Mouse (Mus musculus) cerebellum, adult (tissue): ENCODE data around the gene Cybrd1.

Experiments used
- ATAC-seq: cut with Nextera tagmentation; 2 replicates; pipeline ENCODE4 v1.9.2; 2017; ENCODE audit warnings: mild to moderate bottlenecking, moderate library complexity, mixed read lengths; ENCODE audit not compliant: insufficient number of reproducible peaks, low FRiP score, low TSS enrichment

Gene Cybrd1

DNA sequence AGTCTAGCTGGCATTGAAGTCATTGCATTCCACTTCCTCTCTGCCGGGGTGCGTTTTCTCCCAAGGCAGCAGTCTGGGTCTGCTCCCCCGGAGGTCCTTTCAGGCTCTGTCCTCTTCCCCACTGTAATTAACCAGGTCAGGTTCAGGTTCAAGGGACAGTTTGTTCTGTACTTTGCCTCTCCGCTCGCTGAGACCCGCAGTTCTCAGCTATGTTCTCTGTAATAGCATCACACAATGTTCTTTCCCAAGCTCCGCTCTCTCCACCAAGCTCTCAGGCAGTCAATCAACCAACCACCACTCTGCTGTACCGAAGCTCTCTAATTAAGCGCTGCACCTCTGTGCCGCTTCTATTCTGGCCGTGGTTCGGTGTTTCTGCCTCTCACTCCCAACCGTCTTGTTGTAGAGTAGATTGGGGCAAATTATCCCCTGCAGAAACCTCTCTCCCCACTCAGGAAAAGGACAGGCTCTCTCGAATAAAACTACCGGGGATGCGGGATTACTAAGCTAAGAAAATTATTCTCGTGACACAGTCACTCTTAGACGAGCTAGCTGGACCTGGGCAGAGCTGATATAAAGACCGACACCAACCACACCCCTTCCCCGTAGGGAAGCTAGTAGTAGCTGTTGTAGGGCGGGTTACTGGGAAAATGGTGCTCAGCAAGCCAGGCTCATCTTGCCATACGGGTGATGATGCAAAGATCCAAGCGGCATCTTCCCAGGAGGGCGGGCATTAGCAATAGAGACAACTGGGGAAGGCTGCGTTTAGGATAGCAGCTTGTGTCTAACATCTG lies 45.3 kb downstream of the Cybrd1 start:
- no peak for ATAC-seq

DNA sequence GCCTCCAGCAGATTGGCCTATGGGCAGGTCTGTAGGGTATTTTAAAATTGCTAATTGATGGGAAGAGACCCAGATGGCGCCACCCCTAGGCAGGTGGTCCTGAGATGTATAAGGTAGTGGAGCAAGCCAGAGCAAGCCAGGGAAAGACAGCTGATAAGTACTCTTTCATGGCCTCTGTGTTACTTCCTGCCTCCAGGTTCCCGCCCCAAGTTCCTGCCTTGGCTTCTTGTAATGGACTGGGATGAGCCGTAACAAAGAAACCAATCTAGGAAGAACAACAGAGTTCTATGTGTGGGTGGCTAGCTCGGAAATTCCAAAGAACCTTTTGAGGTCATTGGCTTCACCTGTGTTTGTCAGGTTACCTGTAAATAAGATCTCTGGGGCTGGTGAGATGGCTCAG lies 49.5 kb downstream of the Cybrd1 start:
- no peak for ATAC-seq

DNA sequence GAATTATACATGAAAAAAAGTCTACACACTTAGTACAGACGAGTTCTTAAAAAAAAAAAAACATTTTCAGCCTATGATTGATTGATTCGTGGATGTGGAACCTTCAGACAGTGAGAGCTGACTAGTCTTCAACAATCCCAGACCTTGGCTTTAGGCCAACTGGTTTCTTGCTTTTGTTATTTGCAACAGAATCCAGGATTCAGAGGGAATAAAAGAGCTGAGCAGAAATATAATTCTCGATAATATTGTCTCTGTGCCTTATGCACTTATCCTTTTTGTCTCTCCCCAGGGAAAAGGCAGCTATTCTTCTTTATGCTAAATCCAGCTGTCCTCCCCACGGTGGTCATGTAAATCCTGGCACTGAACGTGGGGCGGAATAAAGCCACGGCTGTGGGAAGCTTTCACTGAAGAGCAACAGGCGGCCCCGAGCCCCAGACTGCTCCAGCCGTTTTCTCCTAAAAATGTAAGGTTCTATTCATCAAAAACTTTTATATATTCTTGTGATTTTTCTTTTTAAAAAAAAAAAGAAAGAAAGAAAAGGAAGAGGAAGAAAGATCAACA lies 50.8 kb downstream of the Cybrd1 start:
- ATAC-seq, result no peak

DNA sequence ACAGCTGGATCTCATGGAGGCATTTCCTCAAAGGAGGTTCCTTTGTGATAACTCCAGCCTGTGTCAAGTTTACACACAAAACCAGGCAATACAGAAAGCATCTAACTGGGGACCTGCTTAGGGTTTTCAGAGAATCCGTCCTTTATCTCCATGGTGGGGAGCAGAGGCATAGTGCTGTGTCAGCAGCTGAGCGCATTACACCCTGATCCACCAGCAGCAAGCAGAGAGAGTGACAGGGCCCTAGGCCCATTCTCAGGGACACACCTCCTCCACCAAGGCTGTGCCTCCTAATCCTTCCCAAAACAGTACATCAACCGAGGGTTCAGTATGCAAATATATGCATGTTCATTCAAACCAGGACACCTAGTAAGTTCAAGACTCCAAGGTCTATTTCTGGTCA lies 55.3 kb downstream of the Cybrd1 start:
- no peak for ATAC-seq

DNA sequence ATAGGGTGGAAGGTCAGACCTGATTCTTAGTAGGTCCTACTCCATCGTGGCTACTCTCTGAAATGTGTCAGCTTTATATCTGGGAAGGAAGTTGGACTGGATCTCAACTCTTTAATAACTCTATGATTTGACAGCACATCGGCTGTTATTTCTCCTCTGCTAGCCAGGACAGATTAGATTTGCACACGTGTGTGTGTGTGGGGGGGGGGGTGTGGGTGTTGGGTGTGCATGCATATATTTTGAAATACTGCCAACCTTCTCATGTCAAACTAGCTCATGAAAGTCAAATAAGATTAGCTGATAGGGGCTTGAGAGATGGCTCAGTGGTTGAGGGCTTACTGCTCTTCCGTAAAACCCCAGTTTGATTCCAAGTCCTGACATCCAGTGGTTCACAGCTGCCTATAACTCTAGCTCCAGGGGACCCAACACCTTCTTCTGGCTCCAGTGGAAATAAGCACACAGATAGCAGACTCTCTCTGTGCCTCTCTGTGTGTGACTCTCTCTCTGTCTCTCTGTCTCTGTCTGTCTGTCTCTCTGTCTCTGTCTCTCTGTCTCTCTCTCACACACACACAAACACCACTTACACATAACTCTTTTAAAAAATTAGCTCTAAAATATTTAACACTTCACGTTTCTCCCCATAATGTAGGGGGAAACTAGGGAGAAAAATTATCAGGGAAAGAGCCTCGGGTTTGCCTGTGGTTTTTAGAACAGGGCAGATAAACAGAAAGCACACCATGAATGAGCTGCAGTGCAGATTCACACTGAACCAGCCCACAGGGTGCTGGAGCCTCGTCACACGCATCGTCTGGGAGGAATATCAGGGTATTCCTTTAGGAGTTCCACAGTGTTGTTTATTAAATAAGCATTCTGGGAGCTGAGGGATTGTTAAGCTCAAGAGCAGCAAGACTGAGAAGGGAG lies 58.9 kb downstream of the Cybrd1 start:
- ATAC-seq, result no peak

DNA sequence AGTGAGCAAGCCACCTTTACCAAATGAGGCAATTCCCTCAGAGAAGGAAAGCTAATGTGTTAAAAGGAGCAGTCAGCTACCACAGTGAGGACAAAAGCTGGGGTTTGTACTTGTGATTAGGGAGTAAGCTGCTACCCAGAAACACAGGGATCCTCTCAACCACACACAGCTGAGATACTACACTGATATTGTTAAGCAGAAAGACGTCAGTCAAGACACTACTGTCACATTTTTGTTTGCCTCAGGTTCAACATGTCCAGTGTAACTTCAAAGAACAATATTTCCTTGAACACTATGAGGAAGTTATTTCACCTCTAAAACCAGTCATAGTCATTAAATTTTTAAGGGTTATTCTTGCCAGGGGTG lies 59.5 kb downstream of the Cybrd1 start:
- ATAC-seq, result no peak

DNA sequence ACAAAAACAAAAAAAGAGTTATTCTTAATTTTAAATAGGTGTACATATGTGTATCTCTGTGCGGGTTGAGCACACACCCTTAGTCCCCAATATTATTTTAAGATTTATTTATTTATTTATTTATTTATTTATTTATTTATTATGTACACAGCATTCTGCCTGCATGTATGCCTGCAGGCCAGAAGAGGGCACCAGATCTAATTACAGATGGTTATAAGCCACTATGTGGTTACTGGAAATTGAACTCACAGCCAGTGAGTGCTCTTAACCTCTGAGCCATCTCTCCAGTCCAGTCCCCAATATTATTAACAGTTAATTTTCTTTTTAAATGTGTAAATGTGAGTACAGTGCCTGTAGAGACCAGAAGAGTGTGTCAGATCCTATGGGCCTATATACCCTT lies 60.0 kb downstream of the Cybrd1 start:
- ATAC-seq, result no peak

DNA sequence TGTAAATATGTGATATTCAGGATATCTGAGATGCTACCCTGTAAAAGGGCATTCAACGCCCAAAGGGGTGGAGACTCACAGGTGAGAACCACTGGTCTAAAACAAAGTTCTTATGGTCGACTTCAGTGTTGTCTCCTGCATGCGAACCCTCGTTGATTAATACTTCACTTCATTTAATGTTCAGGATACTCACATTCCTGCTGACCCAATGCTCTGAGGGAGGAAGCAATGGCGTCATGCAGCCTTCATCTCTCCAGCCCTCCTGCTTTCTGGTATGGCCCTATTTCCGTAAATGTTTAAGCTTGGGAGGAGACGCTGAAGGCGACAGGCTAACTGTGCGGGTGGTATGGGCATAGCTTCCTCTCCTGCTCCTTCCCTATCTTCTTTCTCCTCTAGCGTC lies 62.0 kb downstream of the Cybrd1 start:
- no peak for ATAC-seq

DNA sequence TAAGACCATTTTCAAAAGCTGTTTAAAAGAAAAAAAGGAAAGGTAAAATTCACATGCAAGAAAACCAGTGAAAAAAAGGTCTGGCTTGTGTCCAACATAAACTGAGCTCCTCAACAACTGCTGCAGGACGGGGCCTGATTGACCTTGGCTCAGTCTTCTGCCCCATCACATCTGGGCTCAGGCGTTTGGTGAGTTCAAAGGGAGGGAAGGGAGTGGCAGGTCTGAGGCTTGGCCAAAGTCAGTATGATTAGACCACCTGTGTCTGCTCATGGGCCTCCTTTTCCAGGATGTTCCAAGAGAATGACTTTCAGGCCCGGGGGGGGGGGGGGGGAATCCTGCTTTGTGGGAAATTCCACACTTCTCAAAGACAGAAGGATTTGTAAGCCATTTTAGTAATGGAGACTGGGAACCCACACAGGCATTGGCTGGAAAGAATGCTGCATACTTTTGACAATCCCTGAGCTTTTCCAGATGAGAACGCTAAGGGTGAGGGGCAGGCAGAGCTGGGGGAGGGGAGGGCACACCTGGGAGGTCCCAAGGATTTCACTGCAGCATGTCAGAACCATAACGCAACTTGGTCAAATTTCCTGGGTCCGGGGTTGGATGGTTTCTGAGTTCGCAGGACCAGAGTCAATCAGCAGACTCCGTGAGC lies 63.0 kb downstream of the Cybrd1 start:
- ATAC-seq, result no peak

DNA sequence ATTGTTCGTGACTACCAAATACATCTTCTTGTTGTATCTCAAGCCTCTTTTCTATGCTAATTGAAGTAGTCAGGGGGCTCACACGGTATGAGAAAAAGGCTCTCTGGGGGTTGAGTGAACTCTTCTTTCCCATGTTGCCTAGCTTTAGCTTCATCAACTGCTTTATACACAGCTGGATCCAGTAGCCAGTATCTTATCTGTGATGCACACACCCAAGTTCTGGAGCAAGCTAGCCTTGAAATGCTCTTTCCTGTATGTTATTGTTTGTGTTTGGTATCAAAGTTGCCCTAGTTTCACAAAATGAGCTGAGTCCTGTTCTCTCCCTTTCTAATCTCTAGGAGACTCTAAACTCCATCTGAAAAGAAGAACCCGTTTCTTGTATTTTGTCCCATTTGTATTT lies 70.2 kb downstream of the Cybrd1 start:
- ATAC-seq, result no peak

DNA sequence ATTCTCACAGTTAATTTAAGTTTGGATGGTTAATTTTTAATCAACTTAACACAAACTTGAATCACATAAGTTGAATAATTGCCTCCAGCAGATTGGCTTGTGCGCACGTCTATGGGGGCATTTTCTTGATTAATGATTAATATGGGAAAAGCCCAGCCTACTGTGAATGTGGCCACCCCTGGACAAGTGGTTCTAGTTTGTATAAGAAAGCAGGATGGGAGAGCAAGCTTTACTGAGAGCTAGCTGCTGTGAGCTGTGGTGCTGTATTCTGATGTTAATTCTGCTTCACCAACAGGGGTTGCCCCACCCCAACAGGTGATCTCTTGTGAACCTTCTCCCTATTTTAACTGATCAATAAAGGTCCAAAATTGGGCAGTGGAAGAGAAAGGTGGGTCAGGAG lies 71.1 kb downstream of the Cybrd1 start:
- ATAC-seq, result no peak

DNA sequence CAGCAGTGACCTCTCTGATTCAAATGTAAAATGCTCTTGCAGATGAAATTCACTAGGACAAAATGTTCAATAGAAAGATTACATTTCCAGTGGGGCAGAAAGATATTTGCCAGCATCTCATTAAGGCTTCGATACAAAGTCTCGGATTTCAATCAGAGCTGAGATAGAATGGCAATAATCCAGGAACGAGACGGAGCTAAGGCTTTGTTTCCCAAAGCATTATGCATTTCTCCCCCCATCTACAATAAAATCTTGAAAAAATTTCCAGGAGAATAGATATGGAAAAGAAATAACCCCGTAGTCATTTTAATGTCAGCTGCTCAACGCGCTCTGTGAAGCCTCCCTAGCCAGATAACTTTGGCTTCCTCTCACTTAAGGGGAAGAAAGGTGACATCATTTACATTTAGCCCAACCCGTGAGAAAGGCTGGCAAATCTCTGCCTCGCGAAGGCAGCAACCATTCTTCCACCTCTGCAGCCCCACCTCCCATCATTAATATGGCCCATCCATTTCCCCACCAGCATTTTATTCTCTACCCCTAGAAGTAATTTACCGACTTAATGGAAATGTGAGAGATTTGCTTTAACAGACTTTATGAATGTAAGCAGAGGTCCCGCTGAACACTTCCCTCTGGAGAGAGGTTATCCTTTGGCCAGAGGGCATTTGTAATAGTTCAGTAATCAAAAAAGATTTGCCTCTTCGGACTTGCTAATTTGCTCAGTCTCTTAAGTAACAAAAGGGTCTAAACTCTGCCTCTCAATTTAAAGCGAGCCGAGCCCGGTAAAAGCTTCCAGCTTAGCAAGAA lies 73.9 kb downstream of the Cybrd1 start:
- ATAC-seq, result no peak

DNA sequence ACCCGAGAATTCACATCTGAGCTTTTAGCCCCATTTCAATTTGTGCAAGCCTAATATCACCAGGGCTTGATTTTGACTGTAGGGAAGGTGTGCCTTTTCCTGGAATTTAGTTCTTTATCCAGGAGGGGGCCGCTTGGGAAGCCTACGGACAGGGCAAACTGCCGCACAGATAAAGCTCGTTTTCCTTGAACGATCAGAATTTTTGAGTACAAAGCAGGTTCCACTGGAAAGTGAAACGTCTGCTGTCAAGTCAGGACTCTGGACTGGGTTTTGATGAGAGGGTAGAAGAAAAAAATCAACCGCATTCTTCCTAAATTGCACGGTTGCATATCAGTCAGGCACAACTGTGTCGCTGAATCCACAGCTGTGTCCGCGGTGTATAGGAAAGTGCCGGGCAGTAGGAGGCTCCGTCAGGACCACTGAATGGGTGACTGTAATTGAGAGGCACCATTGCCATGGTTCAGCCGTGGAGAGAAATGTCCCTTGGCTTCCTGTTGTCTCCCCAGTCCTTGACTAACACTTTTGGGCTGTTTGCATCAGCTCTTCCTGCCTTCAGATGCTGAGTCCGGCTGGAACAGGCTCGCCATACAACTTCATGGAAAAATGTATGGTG lies 74.6 kb downstream of the Cybrd1 start:
- no peak for ATAC-seq
